Mouse (Mus musculus): Measurements from ENCODE around the gene Gm26620. TPM values are rescaled to one million over a fixed set of nuclear protein-coding genes. Genes with fewer than 3 reads are reported as not detected.

Gene Gm26620
- polyA plus RNA-seq, 1 experiment from 2014 or later: 0.34 TPM

DNA sequence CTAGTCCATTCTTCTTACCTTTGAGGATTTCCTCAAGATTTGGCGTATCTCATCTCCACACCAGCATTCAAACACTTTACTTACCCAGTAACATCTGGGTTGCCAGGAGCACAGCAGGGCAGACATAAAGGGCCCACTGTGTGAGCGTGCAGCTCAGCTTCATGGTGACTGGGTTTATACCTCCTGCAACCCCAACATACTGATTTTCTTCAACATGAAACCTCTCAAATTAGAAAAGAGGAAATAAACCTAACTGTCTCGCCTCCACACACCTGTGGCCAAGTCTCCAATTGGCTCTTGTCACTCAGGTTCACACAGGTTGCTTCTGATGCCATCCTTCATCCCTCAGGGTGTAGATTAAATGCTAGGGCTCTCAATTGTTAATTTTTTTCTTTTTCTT is 42.5 kb downstream of the Gm26620 start, which contains the start of gene Fcrla:
Gene Fcrla (minus strand): TSS at position 206 of the 400 bp plus-strand sequence.
- Histone ChIP-seq H3K9ac (no peak within 1 kb of the TSS), H3K27me3 (no peaks in the 10 kb centered on the region), H3K4me1 (no peaks in the 10 kb centered on the region), H3K4me3 (no peak within 1 kb of the TSS), H3K4me2 (no peak within 1 kb of the TSS), H3K9me3 (replicated peaks) (no peaks in the 10 kb centered on the region), H3K36me3 (ENCODE audit: poor library complexity, severe bottlenecking) (no peaks in the 10 kb centered on the region), H3K27ac (no peak within 1 kb of the TSS)
- no peak for ATAC-seq
- 81% methylated on average over 3 of the region's 3 CpGs for WGBS

DNA sequence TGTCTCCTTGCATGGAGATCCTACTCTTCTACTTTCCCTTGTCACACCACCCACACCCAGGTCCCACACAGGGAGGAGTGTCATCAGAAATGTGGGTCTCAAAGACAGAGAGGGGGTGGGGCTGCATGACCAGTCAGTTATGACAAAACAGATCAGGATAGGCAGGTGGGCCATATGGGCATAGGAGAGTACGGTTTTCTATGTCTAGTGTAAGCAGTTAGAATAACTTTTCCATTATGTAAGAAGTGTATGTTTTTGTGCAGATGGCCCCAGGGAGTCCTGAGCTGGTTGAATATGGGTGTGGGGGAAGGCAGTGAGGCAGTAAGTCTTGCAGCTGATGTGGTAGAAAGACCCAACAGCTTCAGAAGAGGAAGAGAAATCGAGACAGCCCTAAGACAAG is 43.6 kb downstream of the Gm26620 start:
- no peak overlapping the region for H3K4me2 ChIP-seq
- H3K27me3 ChIP-seq: no peaks in the 10 kb centered on the region
- no peak overlapping the region for H3K27ac ChIP-seq
- H3K4me1 ChIP-seq: no peaks in the 10 kb centered on the region
- no peak overlapping the region for H3K9ac ChIP-seq
- no peaks in the 10 kb centered on the region for H3K9me3 ChIP-seq (replicated peaks)
- WGBS: 67% methylated on average over 2 of the region's 2 CpGs
- no peak for ATAC-seq
- H3K4me3 ChIP-seq: no peak overlapping the region
- H3K36me3 ChIP-seq (ENCODE audit: poor library complexity, severe bottlenecking): no peaks in the 10 kb centered on the region

DNA sequence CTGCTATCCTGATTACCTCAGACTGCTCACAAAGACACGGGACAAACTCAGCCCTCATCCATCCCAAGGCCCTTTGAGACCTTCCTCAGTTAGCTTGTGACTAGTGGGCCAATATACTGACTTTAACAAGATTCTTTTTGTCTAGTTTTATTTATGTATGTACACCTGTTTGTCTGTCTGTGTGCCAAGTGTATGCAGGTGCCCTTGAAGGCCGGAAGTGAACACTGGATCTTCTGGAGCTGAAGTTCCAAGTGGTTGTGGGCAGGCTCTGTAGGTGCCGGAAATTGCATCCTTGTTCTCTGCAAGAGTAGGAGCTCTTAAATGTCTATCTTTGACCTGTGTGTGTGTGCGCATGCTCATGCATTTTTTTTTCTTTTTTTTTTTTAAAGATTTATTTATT is 44.4 kb downstream of the Gm26620 start:
- Histone ChIP-seq H3K27ac (no peak overlapping the region), H3K9me3 (replicated peaks) (no peaks in the 10 kb centered on the region), H3K4me2 (no peak overlapping the region), H3K27me3 (no peaks in the 10 kb centered on the region), H3K4me1 (no peaks in the 10 kb centered on the region), H3K36me3 (ENCODE audit: poor library complexity, severe bottlenecking) (no peaks in the 10 kb centered on the region), H3K4me3 (no peak overlapping the region), H3K9ac (no peak overlapping the region)
- ATAC-seq: no peak
- 84% methylated on average over 4 of the region's 4 CpGs for WGBS

DNA sequence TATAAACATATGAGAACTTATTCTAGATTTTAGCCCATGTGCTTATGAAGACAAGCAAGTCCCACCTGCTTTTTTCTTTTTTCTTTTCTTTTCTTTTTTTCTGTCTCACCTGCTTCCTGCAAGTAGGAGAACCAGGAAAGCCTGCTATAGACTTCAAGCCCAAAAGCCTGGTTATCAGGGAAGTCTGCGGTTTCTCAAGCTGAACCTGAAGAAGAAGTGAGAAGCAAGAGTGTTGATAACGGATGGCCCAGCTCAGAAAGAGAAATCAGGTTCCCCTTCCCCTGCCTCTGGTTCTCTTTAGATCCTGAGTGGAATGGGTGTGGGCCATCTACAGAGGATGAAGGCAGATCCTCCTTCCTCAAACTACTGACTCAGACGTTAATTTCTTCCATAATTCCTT is 47.2 kb downstream of the Gm26620 start:
- Histone ChIP-seq H3K9me3 (replicated peaks) (no peaks in the 10 kb centered on the region), H3K36me3 (ENCODE audit: poor library complexity, severe bottlenecking) (no peaks in the 10 kb centered on the region), H3K4me3 (no peak overlapping the region), H3K9ac (no peak overlapping the region), H3K27me3 (no peaks in the 10 kb centered on the region), H3K4me1 (no peaks in the 10 kb centered on the region), H3K4me2 (no peak overlapping the region), H3K27ac (no peak overlapping the region)
- no peak for ATAC-seq
- WGBS: 88% methylated on average over 3 of the region's 3 CpGs

DNA sequence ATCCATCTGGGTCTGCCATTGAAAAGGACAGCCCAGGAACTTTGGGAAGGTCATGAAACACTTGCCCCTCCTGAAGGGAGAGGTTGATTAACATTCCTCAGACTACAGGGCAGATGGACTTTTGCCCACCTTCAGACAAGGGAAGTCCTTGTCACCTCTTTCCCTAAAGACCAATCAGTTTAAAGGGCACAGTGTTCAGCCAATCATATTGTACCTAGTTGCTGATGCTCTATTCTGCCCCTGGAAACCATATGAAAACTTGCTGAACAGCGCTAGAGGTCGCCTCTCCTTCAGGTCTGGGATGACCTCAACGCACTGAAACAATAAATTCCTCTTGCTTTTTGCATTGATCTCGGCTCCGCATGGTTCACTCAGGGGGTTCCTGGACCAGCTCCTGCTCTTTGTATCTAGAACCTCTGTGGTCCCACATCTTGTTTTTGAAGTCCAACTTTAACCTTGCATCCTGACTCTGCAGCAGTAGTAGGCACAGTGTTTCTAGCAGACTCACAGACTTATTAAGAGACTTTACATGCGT is 48.6 kb downstream of the Gm26620 start:
- Histone ChIP-seq H3K4me3 (no peak overlapping the region), H3K27ac (no peak overlapping the region), H3K27me3 (no peaks in the 10 kb centered on the region), H3K9me3 (replicated peaks) (no peaks in the 10 kb centered on the region), H3K4me1 (no peaks in the 10 kb centered on the region), H3K4me2 (no peak overlapping the region), H3K9ac (no peak overlapping the region), H3K36me3 (ENCODE audit: poor library complexity, severe bottlenecking) (no peaks in the 10 kb centered on the region)
- ATAC-seq: no peak
- 72% methylated on average over 6 of the region's 6 CpGs for WGBS

DNA sequence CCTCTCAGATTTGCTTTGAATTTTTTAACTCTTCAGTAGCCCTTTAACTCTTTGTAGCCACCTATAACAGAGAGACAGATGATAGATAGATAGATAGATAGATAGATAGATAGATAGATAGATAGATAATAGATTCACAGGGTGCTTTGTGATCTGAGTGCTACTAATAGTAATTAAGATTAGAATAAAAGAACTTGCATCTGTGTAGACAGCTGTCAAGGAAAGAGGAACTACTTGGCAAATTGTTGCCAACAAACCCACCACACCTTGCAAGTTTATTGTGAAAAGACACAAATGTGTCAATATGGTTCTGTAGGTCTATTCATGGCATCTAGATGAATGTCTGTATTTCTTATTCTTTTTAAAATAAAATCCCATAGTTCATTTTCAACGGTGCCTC is 49.1 kb downstream of the Gm26620 start:
- no peak for ATAC-seq
- WGBS: 93% methylated on average over 1 of the region's 1 CpGs
- no peak overlapping the region for H3K27ac ChIP-seq
- no peaks in the 10 kb centered on the region for H3K27me3 ChIP-seq
- no peaks in the 10 kb centered on the region for H3K36me3 ChIP-seq (ENCODE audit: poor library complexity, severe bottlenecking)
- H3K4me3 ChIP-seq: no peak overlapping the region
- H3K9me3 ChIP-seq (replicated peaks): no peaks in the 10 kb centered on the region
- no peaks in the 10 kb centered on the region for H3K4me1 ChIP-seq
- H3K9ac ChIP-seq: no peak overlapping the region
- H3K4me2 ChIP-seq: no peak overlapping the region

DNA sequence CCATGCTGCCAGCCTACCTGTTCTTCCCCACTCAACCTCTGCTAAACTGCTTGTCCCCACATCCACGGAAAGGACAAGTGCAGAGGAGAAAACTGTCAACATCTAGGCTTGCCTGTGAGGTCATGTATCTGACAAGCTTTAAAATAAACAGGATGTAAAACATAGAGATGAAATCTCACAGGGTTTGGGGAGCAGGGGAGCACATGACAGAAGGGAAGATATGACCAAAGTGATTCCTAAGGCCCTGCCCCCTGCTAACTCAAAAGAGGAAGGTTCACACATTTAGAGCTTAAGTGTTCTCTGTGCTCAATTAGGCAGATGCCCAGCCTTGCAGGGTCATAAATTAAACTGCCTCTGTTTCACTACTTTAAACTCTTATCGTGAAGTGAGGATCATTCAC is 49.5 kb downstream of the Gm26620 start:
- 84% methylated on average over 2 of the region's 2 CpGs for WGBS
- no peak overlapping the region for H3K9ac ChIP-seq
- ATAC-seq: no peak
- no peaks in the 10 kb centered on the region for H3K4me1 ChIP-seq
- no peaks in the 10 kb centered on the region for H3K9me3 ChIP-seq (replicated peaks)
- H3K27me3 ChIP-seq: no peaks in the 10 kb centered on the region
- H3K36me3 ChIP-seq (ENCODE audit: poor library complexity, severe bottlenecking): no peaks in the 10 kb centered on the region
- no peak overlapping the region for H3K27ac ChIP-seq
- H3K4me2 ChIP-seq: no peak overlapping the region
- H3K4me3 ChIP-seq: no peak overlapping the region

Other genes starting within 250 kb of the Gm26620 start
- gene Olfml2b, start 240.5 kb upstream of the Gm26620 start, polyA plus RNA-seq (2015; fragmentation: Nextera tagmentation; extraction: Ambion mirVana): 6.7 and 7.3 TPM in 2 replicates
- 6.6 and 8.2 TPM in 2 replicates for gene Atf6, start 17.3 kb upstream of the Gm26620 start, polyA plus RNA-seq (2015; fragmentation: Nextera tagmentation; extraction: Ambion mirVana)
- gene Dusp12, start 475 bp downstream of the Gm26620 start, polyA plus RNA-seq (2015; fragmentation: Nextera tagmentation; extraction: Ambion mirVana): 28.9 and 30.0 TPM in 2 replicates
- gene Fcrlb, start 27.9 kb downstream of the Gm26620 start, polyA plus RNA-seq (2015; fragmentation: Nextera tagmentation; extraction: Ambion mirVana): 0.14 TPM in 1 of 2 replicates, not detected in the other
- gene Fcrla, start 42.5 kb downstream of the Gm26620 start, polyA plus RNA-seq (2015; fragmentation: Nextera tagmentation; extraction: Ambion mirVana): not detected in 2 replicates
- gene Fcgr2b, start 91.5 kb downstream of the Gm26620 start, polyA plus RNA-seq (2015; fragmentation: Nextera tagmentation; extraction: Ambion mirVana): 0.12 and 0.26 TPM in 2 replicates
- 0.33 TPM in 1 of 2 replicates, not detected in the other for gene Fcgr4, start 133.9 kb downstream of the Gm26620 start, polyA plus RNA-seq (2015; fragmentation: Nextera tagmentation; extraction: Ambion mirVana)
- gene Fcgr3, start 179.9 kb downstream of the Gm26620 start, polyA plus RNA-seq (2015; fragmentation: Nextera tagmentation; extraction: Ambion mirVana): 3.5 and 3.8 TPM in 2 replicates
- gene Cfap126, start 228.9 kb downstream of the Gm26620 start, polyA plus RNA-seq (2015; fragmentation: Nextera tagmentation; extraction: Ambion mirVana): 6.6 and 7.8 TPM in 2 replicates

Data from forebrain, embryonic 13.5 days (tissue).